Mouse (Mus musculus) heart, postnatal 14 days (tissue): ENCODE data around the gene Abhd12b. TPM values are rescaled to one million over a fixed set of nuclear protein-coding genes. Genes with fewer than 3 reads are reported as not detected.
A peak's percentile ranks its signal among the peaks of the same experiment; 100 is the strongest.

ENCODE experiments used
- DNase-seq, 2 experiments: peaks; one replicate each; pipeline ENCODE4 v3.0.0; 2021 to 2022
- intact Hi-C: fragments of 180-260 bp; cut with DNase I; formaldehyde crosslinking; loops from one replicate; pipeline ENCODE4 v1.15.1; 2025
- total RNA-seq, 2 experiments: library from RNA; stranded (reverse); gene quantifications; 2 replicates each; pipeline ENCODE4 v1.2.3; 2021

The Abhd12b gene
- total RNA-seq, 2 experiments from 2014 or later, result not detected

- intact Hi-C loops, result no loop called here
- DNase-seq, result no peak
Measured at GRCm38 (mm10) chr12:70192267-70192727, 38.4 kb downstream of the Abhd12b start.

DNA sequence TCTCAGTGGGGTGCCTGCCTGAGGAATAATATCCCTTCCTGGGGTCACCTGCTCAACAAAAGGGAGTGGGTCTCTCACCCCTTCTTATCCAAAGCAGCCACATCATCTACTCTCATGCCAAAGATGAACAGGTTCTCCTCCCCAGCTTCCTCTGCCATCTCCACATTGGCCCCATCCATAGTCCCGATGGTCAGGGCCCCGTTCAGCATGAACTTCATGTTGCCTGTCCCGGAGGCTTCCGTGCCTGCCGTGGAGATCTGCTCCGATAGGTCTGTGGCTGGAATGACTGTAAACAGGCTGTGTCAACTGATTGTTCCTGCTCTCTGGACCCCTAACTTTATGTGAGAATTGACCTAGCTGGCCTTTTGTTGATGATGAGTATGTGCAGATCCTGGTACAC is 41.5 kb downstream of the Abhd12b start:
- no peak for DNase-seq
- intact Hi-C loops, result no loop called here

- intact Hi-C loops, result no loop called here
- no peak for DNase-seq
Measured at GRCm38 (mm10) chr12:70196341-70196740, 42.4 kb downstream of the Abhd12b start.

- intact Hi-C loops, result no loop called here
- no peak for DNase-seq
Measured at GRCm38 (mm10) chr12:70201926-70202529, 48.1 kb downstream of the Abhd12b start.

- intact Hi-C loops, result no loop called here
- DNase-seq, result no peak
Measured at GRCm38 (mm10) chr12:70204433-70204832, 50.5 kb downstream of the Abhd12b start.

DNA sequence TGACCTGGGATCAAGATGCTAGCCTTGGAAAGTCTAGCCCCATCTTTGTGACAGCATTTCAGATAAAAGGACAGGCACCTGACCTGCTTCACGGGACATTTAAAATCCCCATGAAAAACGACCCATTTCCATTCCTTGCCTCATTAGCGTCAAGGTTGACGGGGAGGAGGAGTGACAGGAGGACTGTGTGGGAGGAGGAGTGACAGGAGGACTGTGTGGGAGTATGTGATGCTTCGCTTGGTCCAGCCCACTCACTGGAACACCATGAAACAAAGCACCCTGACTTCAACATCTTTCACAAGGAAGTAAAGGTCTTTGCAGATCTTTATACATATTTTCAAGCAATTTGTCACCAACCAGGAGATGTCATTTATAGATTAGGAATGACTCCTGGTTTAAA is 54.3 kb downstream of the Abhd12b start:
- intact Hi-C loops, result no loop called here
- no peak for DNase-seq

- intact Hi-C loops, result no loop called here
- no peak for DNase-seq
Measured at GRCm38 (mm10) chr12:70212501-70212900, 58.6 kb downstream of the Abhd12b start.

DNA sequence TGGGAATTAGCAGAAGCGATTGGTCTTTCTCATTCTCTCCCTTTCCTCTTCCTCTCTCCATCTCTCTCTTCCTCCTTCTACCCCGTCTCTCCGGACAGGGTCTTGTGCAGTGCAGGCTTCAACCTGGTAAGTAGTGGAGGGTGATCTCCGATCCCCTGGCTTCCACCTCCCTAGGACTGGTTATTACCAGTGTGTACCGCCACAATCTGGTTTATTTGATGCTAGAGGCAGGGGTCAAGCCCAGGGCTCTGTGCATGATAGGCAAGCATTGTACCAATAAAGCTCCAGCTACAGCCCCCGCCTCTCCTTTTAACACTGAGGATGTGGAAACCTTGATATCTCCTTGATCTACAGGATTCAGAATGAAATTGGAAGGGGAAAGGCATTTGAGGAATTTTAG is 59.7 kb downstream of the Abhd12b start:
- DNase-seq, result no peak
- intact Hi-C loops, result no loop called here

DNA sequence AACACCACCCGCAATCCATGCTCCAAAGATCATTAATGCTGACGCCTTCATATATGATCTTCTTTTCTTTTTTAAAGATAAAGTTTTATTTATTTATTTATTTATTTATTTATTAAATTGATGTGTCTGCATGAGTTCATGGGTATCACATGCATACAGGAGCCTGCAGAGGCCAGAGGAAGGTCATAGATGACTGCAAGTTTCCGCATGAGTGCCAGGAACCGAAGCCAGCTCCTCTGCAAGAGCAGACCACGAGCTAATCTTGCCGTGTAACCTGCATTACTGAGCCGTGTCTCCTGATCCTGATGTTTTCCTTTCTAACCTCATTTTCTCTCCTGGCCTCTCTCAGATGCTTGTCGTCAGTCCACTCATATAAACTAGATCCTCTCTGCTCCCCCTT is 60.3 kb downstream of the Abhd12b start:
- intact Hi-C loops, result no loop called here

GRCm38 (mm10) chr12:70216229-70216800 is 62.4 kb downstream of the Abhd12b start:
- no peak for DNase-seq
- intact Hi-C loops, result no loop called here

More for the DNA sequence above, 60.3 kb downstream of the Abhd12b start:
- DNase-seq, result no peak

GRCm38 (mm10) chr12:70218795-70219540 is 65.0 kb downstream of the Abhd12b start:
- intact Hi-C loops, result no loop called here
- no peak for DNase-seq

DNA sequence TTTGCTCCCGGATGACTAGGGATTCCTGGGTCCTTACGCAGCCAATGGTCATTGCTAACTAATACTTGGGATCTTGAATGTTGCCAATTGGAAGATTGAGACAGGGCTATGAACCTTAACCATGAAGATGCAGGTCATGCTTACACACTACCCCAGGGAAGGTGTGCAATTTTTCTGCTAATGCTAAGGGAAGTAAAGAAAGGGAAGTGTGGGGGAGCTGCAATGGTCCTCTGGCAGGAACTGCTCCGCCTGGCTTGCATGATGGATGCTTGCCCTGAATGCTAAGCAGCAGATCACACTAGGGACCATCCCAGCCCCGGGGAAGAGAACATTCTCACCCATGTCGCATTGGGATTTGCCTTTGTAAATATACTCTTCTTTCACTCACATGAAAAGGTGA is 67.5 kb downstream of the Abhd12b start:
- no peak for DNase-seq
- intact Hi-C loops, result no loop called here

GRCm38 (mm10) chr12:70223331-70223730 is 69.4 kb downstream of the Abhd12b start:
- DNase-seq, result no peak
- intact Hi-C loops, result no loop called here

- no peak for DNase-seq
- intact Hi-C loops, result no loop called here
Measured at GRCm38 (mm10) chr12:70226655-70227054, 72.7 kb downstream of the Abhd12b start.

DNA sequence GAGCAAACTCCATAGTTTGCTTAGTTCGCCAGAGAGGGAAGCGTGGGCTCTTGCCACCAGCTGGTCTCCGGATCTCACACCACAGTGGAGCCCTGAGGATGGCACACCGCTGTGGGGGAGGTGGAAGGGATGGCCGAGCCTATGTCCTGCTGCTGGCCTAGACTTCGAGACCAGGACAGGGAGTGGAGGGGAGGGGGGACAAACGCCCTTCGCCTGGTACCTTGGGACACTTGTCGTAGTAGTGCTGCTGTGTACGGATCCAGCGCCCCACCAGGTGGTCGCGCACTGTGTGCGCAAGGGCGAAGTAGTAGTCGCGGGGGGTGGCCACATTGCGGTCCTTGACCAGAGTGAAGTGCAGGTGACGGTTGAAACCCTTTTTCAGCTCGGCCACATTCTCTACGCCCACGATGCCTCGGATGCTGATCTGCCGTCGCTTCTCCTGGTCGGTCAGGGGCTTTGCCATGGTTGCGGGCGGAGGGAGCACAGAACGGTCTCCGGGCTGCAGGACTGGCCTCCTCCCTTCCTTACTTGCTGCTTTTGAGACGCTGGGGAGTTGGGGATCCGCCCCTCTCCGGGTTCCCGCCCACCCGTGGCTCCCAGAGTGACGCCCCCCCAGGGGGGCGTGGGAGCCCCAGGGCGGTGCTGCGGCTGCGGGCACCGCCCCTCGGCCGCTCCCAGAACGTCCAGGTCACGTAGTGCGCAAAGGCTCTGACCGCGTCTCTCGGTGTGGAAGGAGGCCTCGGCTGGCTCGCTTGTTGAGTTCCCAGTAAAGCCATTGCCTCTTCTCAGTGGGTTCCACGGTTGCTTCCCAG is 73.4 kb downstream of the Abhd12b start:
- peak; percentile 84 to 85 for DNase-seq
- intact Hi-C loops, result no loop called here

- DNase-seq, result no peak
- intact Hi-C loops, result no loop called here
Measured at GRCm38 (mm10) chr12:70228155-70228554, 74.2 kb downstream of the Abhd12b start.

- intact Hi-C loops, result loop anchor here (5.0 to 10.0 kb wide), 2 partner anchors 266 to 681 kb away; no protein-coding TSS in a partner anchor
Measured at GRCm38 (mm10) chr12:70231294-70231693, 77.4 kb downstream of the Abhd12b start, which contains the start of gene Pygl. TSS of gene Pygl (minus strand) at chr12:70231488.

GRCm38 (mm10) chr12:70232020-70232544 is 78.1 kb downstream of the Abhd12b start:
- DNase-seq, result no peak
- intact Hi-C loops, result loop anchor here (5.0 to 10.0 kb wide), 2 partner anchors 267 to 680 kb away; no protein-coding TSS in a partner anchor

More at GRCm38 (mm10) chr12:70231294-70231693, 77.4 kb downstream of the Abhd12b start, which contains the start of gene Pygl:
- DNase-seq, result no peak
